Mouse (Mus musculus) ES-Bruce4 (cell line): ENCODE measurements around the gene Mybl2.

Source experiments
- CTCF ChIP-seq: IDR thresholded peaks from one replicate; pipeline ENCODE4 v1.8.1; 2011; ENCODE audit warnings: low read depth, low read length
- EP300 ChIP-seq: IDR thresholded peaks from 2 replicates; pipeline ENCODE4 v1.6.1; 2011; ENCODE audit warnings: low read depth, low read length; ENCODE audit not compliant: insufficient read depth
- POLR2A ChIP-seq: IDR thresholded peaks from one replicate; pipeline ENCODE4 v1.8.1; 2011; ENCODE audit warnings: low read length; ENCODE audit not compliant: insufficient read depth

GRCm38 (mm10) chr2:163111413-163112201 lies 57.1 kb downstream of the Mybl2 start:
- TF ChIP-seq POLR2A = no peak
- TF ChIP-seq CTCF = no peak
- TF ChIP-seq EP300 = no peak
